Mouse (Mus musculus) 3134 (cell line): ENCODE data around the gene Anxa5.

Experiments used
- DNase-seq: peaks from one replicate; pipeline ENCODE4 v3.0.0-alpha.2; 2011; ENCODE audit warnings: low spot score; ENCODE audit not compliant: insufficient read length; ENCODE audit errors: extremely low read depth

The Anxa5 gene

GRCm38 (mm10) chr3:36475532-36476087, at the start of gene Anxa5, which contains the start of gene 1810062G17Rik:
Gene Anxa5, minus strand, starts transcription at chr3:36475894.
Gene 1810062G17Rik, plus strand, starts transcription at chr3:36475937.
- peak; percentile 99 for DNase-seq

GRCm38 (mm10) chr3:36524466-36524865, 48.8 kb upstream of the Anxa5 start:
- DNase-seq: no peak

- DNase-seq: no peak
These were observed 46.4 kb upstream of the Anxa5 start for GRCm38 (mm10) chr3:36522137-36522536.

- DNase-seq: no peak
These were observed 45.7 kb upstream of the Anxa5 start, which contains the start of gene Gm11549 for GRCm38 (mm10) chr3:36521073-36522060. Gene Gm11549, minus strand, starts transcription at chr3:36521813.

- DNase-seq: no peak
These were observed 40.5 kb upstream of the Anxa5 start for GRCm38 (mm10) chr3:36516196-36516595.

GRCm38 (mm10) chr3:36511491-36511890, 35.8 kb upstream of the Anxa5 start:
- no peak for DNase-seq

- no peak for DNase-seq
These were observed 30.4 kb upstream of the Anxa5 start for GRCm38 (mm10) chr3:36505809-36506735.

- DNase-seq: no peak
These were observed 29.6 kb upstream of the Anxa5 start for GRCm38 (mm10) chr3:36505306-36505705.

- DNase-seq: no peak
These were observed 25.9 kb upstream of the Anxa5 start for GRCm38 (mm10) chr3:36501546-36501945.

GRCm38 (mm10) chr3:36500976-36501375, 25.3 kb upstream of the Anxa5 start:
- DNase-seq: no peak

- no peak for DNase-seq
These were observed 23.7 kb upstream of the Anxa5 start for GRCm38 (mm10) chr3:36499418-36499817.

GRCm38 (mm10) chr3:36498224-36498623, 22.5 kb upstream of the Anxa5 start:
- no peak for DNase-seq

GRCm38 (mm10) chr3:36496746-36497145, 21.1 kb upstream of the Anxa5 start:
- peak; percentile 66 for DNase-seq

- no peak for DNase-seq
These were observed 20.6 kb upstream of the Anxa5 start for GRCm38 (mm10) chr3:36496273-36496672.

GRCm38 (mm10) chr3:36495436-36495835, 19.7 kb upstream of the Anxa5 start:
- peak; percentile 64 for DNase-seq

- DNase-seq: no peak
These were observed 18.9 kb upstream of the Anxa5 start for GRCm38 (mm10) chr3:36494613-36495012.

- no peak for DNase-seq
These were observed 18.1 kb upstream of the Anxa5 start for GRCm38 (mm10) chr3:36493641-36494283.

- no peak for DNase-seq
These were observed 17.2 kb upstream of the Anxa5 start for GRCm38 (mm10) chr3:36492716-36493391.

- no peak for DNase-seq
These were observed 15.8 kb upstream of the Anxa5 start for GRCm38 (mm10) chr3:36491535-36491934.

GRCm38 (mm10) chr3:36489590-36489910, 13.9 kb upstream of the Anxa5 start:
- peak; percentile 53 for DNase-seq
